Mouse (Mus musculus) myocyte (in vitro differentiated cells): ENCODE results near the gene Cacng2. TPM values are rescaled to one million over a fixed set of nuclear protein-coding genes. Genes with fewer than 3 reads are reported as not detected.

ENCODE experiments used
- H3K27me3 ChIP-seq: one replicate; pipeline ENCODE4 v1.6.1; 2011; ENCODE audit not compliant: control insufficient read depth, insufficient read depth, insufficient read length
- H3K36me3 ChIP-seq: one replicate; pipeline ENCODE4 v1.6.1; 2011; ENCODE audit not compliant: control insufficient read depth, insufficient read depth
- H3K4me2 ChIP-seq: one replicate; pipeline ENCODE4 v1.6.1; 2011; ENCODE audit warnings: low read depth, control low read depth
- H3K4me3 ChIP-seq: one replicate; pipeline ENCODE4 v1.5.1; 2011; ENCODE audit warnings: mild to moderate bottlenecking, control low read depth, moderate library complexity
- H3K79me2 ChIP-seq: one replicate; pipeline ENCODE4 v1.6.1; 2011; ENCODE audit not compliant: control insufficient read depth, insufficient read depth
- H3ac ChIP-seq: one replicate; pipeline ENCODE4 v1.6.1; 2011; ENCODE audit not compliant: control insufficient read depth, insufficient read length
- CEBPB ChIP-seq: IDR thresholded peaks from 2 replicates; pipeline ENCODE4 v1.6.1; 2011; ENCODE audit warnings: mild to moderate bottlenecking, moderate library complexity; ENCODE audit not compliant: poor library complexity, insufficient read depth, severe bottlenecking
- E2F4 ChIP-seq: IDR thresholded peaks from one replicate; pipeline ENCODE4 v1.6.1; 2011; ENCODE audit warnings: mild to moderate bottlenecking, control low read depth, moderate library complexity; ENCODE audit not compliant: insufficient read depth
- MAX ChIP-seq: IDR thresholded peaks from one replicate; pipeline ENCODE4 v1.6.1; 2011; ENCODE audit warnings: low read depth, mild to moderate bottlenecking, control low read depth
- MYOD1 ChIP-seq, 3 experiments: IDR thresholded peaks; one replicate each; pipeline ENCODE4 v1.6.1; 2011; ENCODE audit warnings: control low read depth in 2 of 3, low read depth in 2 of 3, mild to moderate bottlenecking in 2 of 3, moderate library complexity in 1 of 3; ENCODE audit not compliant: insufficient read length in 2 of 3, control insufficient read depth in 1 of 3
- MYOG ChIP-seq, 3 experiments: IDR thresholded peaks; one replicate each; pipeline ENCODE4 v1.6.1; 2011; ENCODE audit warnings: control low read depth in 2 of 3, low read depth in 2 of 3, mild to moderate bottlenecking in 2 of 3; ENCODE audit not compliant: insufficient read length in 2 of 3, control insufficient read depth in 1 of 3, insufficient read depth in 1 of 3
- POLR2A ChIP-seq: IDR thresholded peaks from one replicate; pipeline ENCODE4 v1.6.1; 2011; ENCODE audit warnings: low read depth, mild to moderate bottlenecking, control low read depth, moderate library complexity; ENCODE audit not compliant: insufficient read length
- POLR2AphosphoS2 ChIP-seq: IDR thresholded peaks from one replicate; pipeline ENCODE4 v1.6.1; 2011; ENCODE audit warnings: low read depth, control low read depth; ENCODE audit not compliant: insufficient read length
- REST ChIP-seq: IDR thresholded peaks from one replicate; pipeline ENCODE4 v1.6.1; 2011; ENCODE audit warnings: mild to moderate bottlenecking, control low read depth, moderate library complexity; ENCODE audit not compliant: insufficient read depth, insufficient read length
- SRF ChIP-seq: IDR thresholded peaks from one replicate; pipeline ENCODE4 v1.6.1; 2011; ENCODE audit warnings: low read depth; ENCODE audit not compliant: control insufficient read depth, insufficient read length
- TCF12 ChIP-seq: IDR thresholded peaks from one replicate; pipeline ENCODE4 v1.6.1; 2011; ENCODE audit warnings: mild to moderate bottlenecking, control low read depth; ENCODE audit not compliant: poor library complexity, insufficient read depth, severe bottlenecking
- TCF3 ChIP-seq: IDR thresholded peaks from one replicate; pipeline ENCODE4 v1.6.1; 2011; ENCODE audit warnings: low read depth, control low read depth; ENCODE audit not compliant: insufficient read length
- USF1 ChIP-seq: IDR thresholded peaks from one replicate; pipeline ENCODE4 v1.6.1; 2011; ENCODE audit warnings: low read depth, mild to moderate bottlenecking, control low read depth, moderate library complexity
- polyA plus RNA-seq: library from polyadenylated mRNA; unstranded; fragments of >200 nt; fragmentation: generic; extraction: Trizol; gene quantifications from one replicate; pipeline ENCODE4 v1.2.1, GENCODE M21; 2012; ENCODE audit warnings: missing spikeins

Gene Cacng2
- polyA plus RNA-seq, 1 experiment = 0.04 TPM

DNA sequence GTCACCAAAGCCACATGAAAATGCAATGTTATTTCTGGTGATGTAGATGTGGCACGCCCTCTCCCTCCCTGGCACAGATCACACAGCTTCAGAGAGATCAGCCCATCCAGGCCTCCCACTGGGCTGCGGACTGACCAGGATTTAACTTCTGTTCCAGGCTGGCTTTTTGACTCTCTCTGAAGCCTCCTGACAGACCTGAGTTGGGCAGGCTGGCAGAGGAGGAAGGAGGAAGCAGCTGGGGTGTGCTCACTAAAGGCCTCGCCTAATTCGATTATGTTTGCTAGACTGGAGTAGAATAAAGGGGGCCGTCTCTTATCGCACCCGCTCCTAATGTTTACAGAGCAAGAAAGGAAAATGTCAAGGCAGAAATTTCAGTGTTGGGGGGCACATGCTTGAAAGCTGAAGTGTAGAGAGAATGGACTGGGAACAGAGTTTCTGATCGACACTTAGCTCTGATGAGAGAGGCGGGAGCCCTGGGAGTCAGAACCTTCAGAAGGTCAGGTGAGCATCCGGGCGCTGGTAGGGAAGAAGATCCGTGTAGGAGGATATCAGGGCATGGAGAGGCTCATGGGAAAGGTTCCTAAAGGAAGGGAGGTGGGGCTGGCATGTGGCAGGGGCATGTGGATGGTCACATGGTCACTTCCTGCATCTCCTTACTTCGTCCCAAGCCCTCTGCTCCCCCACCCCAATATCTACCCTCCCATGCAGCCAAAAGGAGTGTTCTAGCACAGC is 36.8 kb downstream of the Cacng2 start:
- H3ac ChIP-seq = no peak overlapping the region

DNA sequence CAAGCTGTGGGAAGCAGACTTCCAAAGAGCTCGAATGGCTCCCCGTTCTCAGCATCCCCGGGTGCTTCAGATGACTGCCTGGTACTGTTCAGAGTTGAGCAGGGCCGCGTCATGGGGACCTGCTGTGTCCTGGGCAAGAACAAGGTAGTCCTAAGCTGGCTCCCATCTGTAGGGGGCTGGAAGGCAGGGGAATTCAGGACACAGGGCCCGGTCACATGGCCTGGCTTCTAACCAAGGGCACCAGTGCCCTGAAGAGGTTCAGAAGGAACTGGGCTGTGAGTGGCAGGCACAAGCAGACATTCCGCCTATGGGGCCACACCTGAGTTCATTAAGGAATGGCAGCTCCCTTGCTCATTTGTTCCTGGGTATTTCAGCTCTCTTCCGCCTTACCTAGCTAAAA is 37.7 kb downstream of the Cacng2 start:
- H3K27me3 ChIP-seq = peaks cover 26% of the 10 kb centered on the region
- H3K4me3 ChIP-seq = no peak overlapping the region
- no peak for TF ChIP-seq E2F4
- no peak for TF ChIP-seq TCF12
- no peak for TF ChIP-seq TCF3
- TF ChIP-seq POLR2A = no peak
- TF ChIP-seq MAX = no peak
- no peak for TF ChIP-seq REST
- H3ac ChIP-seq = no peak overlapping the region
- no peaks in the 10 kb centered on the region for H3K36me3 ChIP-seq
- H3K79me2 ChIP-seq = no peaks in the 10 kb centered on the region
- H3K4me2 ChIP-seq = no peak overlapping the region

More for the DNA sequence above, 36.8 kb downstream of the Cacng2 start:
- TF ChIP-seq CEBPB (no peak), POLR2A (no peak), REST (no peak), MAX (no peak), USF1 (no peak), TCF3 (no peak), MYOD1 (IDR thresholded peaks at IDR 0.05; ENCODE audit: control insufficient read depth in 1 of 3, insufficient read length in 2 of 3, low read depth in 2 of 3) (no peak), POLR2AphosphoS2 (no peak), SRF (no peak)
- H3K79me2 ChIP-seq = no peaks in the 10 kb centered on the region
- H3K4me3 ChIP-seq = no peak overlapping the region
- H3K4me2 ChIP-seq = no peak overlapping the region
- H3K36me3 ChIP-seq = no peaks in the 10 kb centered on the region
- peaks cover 26% of the 10 kb centered on the region for H3K27me3 ChIP-seq

DNA sequence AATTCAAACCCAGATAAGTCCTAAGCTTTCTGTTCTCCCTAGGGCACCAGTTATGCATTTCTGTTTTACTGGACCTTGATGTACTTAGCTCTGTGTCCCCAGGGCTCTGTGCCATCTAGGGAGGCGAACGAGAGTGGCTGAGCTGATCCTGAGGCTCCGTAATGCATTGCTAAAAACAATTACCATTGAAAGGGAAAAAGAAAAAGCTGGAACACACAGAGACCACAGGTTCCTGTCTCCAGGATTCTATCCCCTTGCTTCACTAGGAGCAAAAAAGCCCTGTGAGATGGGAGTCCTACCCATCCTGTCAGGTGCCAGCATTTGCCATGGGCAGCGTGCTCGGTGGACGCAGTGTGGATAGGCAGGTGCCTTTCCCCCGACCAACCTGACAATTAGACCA is 38.4 kb downstream of the Cacng2 start:
- Histone ChIP-seq H3K4me2 (no peak overlapping the region), H3ac (no peak overlapping the region), H3K79me2 (no peaks in the 10 kb centered on the region), H3K36me3 (no peaks in the 10 kb centered on the region), H3K27me3 (peaks cover 26% of the 10 kb centered on the region), H3K4me3 (no peak overlapping the region)
- TF ChIP-seq POLR2AphosphoS2 (no peak), TCF3 (no peak), USF1 (no peak), SRF (no peak), REST (no peak), POLR2A (no peak), TCF12 (no peak), MYOD1 (IDR thresholded peaks at IDR 0.05; ENCODE audit: control insufficient read depth in 1 of 3, insufficient read length in 2 of 3, low read depth in 2 of 3) (no peak), CEBPB (no peak), E2F4 (no peak), MAX (no peak), MYOG (IDR thresholded peaks at IDR 0.05; ENCODE audit: control insufficient read depth in 1 of 3, insufficient read depth in 1 of 3, insufficient read length in 2 of 3, low read depth in 2 of 3) (no peak)

DNA sequence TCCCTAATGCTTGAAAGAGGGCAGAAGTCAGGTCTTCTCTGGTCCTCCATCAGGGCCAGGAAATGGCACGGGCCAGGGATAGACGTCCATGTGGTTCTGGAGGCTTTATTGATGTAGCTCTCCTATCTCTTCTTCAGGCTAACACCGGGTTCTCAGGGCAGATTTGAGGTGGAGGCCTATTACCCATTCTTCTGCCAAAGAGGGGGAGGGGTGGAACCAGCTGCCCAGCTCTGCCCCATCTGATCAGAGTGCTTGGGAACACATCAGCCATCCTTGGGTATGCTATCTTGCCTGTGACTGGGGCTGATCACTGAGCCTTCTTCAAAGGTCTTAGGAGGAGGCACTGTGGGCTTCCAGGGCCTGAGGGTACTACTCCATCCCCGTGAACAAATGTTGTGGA is 39.5 kb downstream of the Cacng2 start:
- no peak for TF ChIP-seq POLR2AphosphoS2
- TF ChIP-seq POLR2A = no peak
- TF ChIP-seq USF1 = no peak
- no peak for TF ChIP-seq MYOG (IDR thresholded peaks at IDR 0.05; ENCODE audit: control insufficient read depth in 1 of 3, insufficient read depth in 1 of 3, insufficient read length in 2 of 3, low read depth in 2 of 3)
- TF ChIP-seq MYOD1 (IDR thresholded peaks at IDR 0.05; ENCODE audit: control insufficient read depth in 1 of 3, insufficient read length in 2 of 3, low read depth in 2 of 3) = no peak
- no peak for TF ChIP-seq CEBPB
- no peak for TF ChIP-seq MAX
- TF ChIP-seq TCF3 = no peak
- TF ChIP-seq SRF = no peak
- no peak for TF ChIP-seq TCF12
- no peak for TF ChIP-seq REST
- no peak for TF ChIP-seq E2F4
- Histone ChIP-seq H3K4me2 (no peak overlapping the region), H3K4me3 (no peak overlapping the region), H3K79me2 (no peaks in the 10 kb centered on the region), H3ac (no peak overlapping the region), H3K36me3 (no peaks in the 10 kb centered on the region), H3K27me3 (peaks cover 18% of the 10 kb centered on the region)
